Mouse (Mus musculus) lung, adult 2 months (tissue): ENCODE data around the gene Polr3h.

Source experiments
- CTCF ChIP-seq: fragments of 200-500 bp; IDR thresholded peaks from 2 replicates; pipeline ENCODE4 v1.5.1; 2011; ENCODE audit warnings: mild to moderate bottlenecking, low read length, control low read depth; ENCODE audit not compliant: insufficient read depth
- POLR2A ChIP-seq: fragments of 200-500 bp; IDR thresholded peaks from 2 replicates; pipeline ENCODE4 v1.6.1; 2011; ENCODE audit warnings: low read depth, mild to moderate bottlenecking, control low read depth, low read length, borderline replicate concordance; ENCODE audit errors: extremely low read depth

DNA sequence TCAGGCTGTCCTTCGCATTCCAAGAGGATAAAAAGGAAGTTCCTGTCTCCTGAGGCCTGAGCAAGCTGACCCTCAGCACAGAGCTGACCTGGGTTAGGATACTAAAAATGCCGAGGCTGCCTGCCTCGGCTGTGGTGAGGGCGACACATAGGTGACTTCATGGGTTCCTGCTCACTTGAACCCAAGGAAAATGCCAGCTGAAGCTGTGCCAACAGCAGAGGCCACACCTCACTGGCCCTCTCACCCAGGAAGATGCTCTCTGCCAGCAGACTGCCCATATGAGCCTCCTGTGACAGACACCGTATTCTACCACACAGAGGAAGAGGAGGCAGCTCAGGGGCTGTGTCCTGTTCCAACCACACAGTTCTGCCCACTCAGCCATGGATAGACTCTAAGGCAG is 7.0 kb downstream of the Polr3h start:
- TF ChIP-seq POLR2A (no peak), CTCF (no peak)
